ENCODE assay signal across 15 mouse cellular contexts in the genomic region with DNA sequence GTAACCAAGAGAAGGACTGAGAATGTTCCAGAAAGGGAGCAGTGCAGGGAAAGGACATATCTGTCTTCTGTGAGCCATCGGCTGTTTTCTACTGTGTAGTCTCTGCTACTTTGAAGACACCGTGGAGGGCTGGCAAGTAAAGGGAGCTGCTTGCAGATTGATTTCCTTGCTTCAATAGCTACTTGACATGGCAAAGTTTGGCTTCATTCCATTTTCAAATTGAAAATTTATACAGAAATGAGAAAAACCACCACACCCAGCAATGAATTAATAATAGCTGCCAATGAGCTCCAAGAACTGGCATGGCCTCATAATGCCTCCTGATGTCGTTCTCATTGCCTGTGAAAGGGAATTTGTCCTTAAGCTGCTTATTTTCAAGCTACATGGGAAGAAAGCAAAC.
"Had no signal": no experiment of that assay in that cellular context is flagged by ENCODE, and none has a peak within 500 bp of the region (broad histone marks: within the 10 kb centered on the region; RNA-seq: fewer than 3 reads in every experiment).

No protein-coding gene starts in this region.

- H3K4me3 ChIP-seq: limb, embryonic 12.5 days; liver, embryonic 13.5 days; neural tube, embryonic 13.5 days; stomach, embryonic 15.5 days had no signal

- ATAC-seq: liver, postnatal 0 days had no signal

- H3K27ac ChIP-seq: limb, embryonic 12.5 days; liver, embryonic 13.5 days; neural tube, embryonic 13.5 days; stomach, embryonic 15.5 days had no signal

- DNase-seq: kidney, adult 8-10 months; kidney, postnatal 25 days; layer of hippocampus, adult 9-11 months; layer of hippocampus, postnatal 36 days; liver; liver, embryonic 13.5 days; liver, postnatal 0 days; lung, postnatal 36 days; retina, postnatal 1 day; right cerebral cortex, postnatal 4 days; thymus, adult 2 months; thymus, postnatal 25 days had no signal

- H3K4me2 ChIP-seq: limb, embryonic 12.5 days; liver, embryonic 13.5 days; neural tube, embryonic 13.5 days; stomach, embryonic 15.5 days had no signal

- H3K4me1 ChIP-seq: limb, embryonic 12.5 days; liver, embryonic 13.5 days; stomach, embryonic 15.5 days had no signal

- H3K27me3 ChIP-seq: limb, embryonic 12.5 days; liver, embryonic 13.5 days; neural tube, embryonic 13.5 days; stomach, embryonic 15.5 days had no signal

- H3K9ac ChIP-seq: limb, embryonic 12.5 days; liver, embryonic 13.5 days; liver, postnatal 0 days; neural tube, embryonic 13.5 days; stomach, embryonic 15.5 days had no signal

- H3K36me3 ChIP-seq: limb, embryonic 12.5 days; liver, embryonic 13.5 days; neural tube, embryonic 13.5 days; stomach, embryonic 15.5 days had no signal

- H3K9me3 ChIP-seq: limb, embryonic 12.5 days; liver, embryonic 13.5 days; neural tube, embryonic 13.5 days; stomach, embryonic 15.5 days had no signal
